Mouse (Mus musculus) olfactory bulb, adult 2 months (tissue): ENCODE data around the gene Mogs.
"Not testable (repeated sequence)": the region's sequence is repeated elsewhere in the genome, so short reads cannot be mapped to it uniquely, and the experiment has no call there.

Experiments
- CTCF ChIP-seq: fragments of 200-500 bp; IDR thresholded peaks from 2 replicates; pipeline ENCODE4 v1.5.1; 2012; ENCODE audit warnings: low read depth, mild to moderate bottlenecking, low read length, moderate library complexity; ENCODE audit not compliant: insufficient read depth
- POLR2A ChIP-seq: fragments of 200-500 bp; IDR thresholded peaks from 2 replicates; pipeline ENCODE4 v1.6.1; 2012; ENCODE audit warnings: mild to moderate bottlenecking, low read depth, low read length, moderate library complexity; ENCODE audit not compliant: insufficient read depth

DNA sequence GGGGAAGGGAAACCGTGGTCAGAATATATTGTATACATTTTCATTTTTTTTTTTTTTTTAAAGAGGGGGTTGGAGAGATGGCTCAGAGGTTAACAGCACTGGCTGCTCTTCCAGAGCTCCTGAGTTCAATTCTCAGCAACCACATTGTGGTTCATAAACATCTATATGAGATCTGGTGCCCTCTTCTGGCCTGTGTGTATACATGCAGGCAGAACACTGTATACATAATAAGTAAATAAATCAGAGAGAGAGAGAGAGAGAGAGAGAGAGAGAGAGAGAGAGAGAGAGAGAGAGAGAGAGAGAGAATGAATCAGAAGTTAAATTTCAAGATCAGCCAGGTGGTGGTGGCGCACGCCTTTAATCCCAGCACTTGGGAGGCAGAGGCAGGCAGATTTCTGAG is 44.2 kb downstream of the Mogs start:
- not testable (repeated sequence) for TF ChIP-seq CTCF, POLR2A
